Mouse (Mus musculus) cerebellum, adult 11-12 months (tissue): ENCODE measurements around the gene Gdpd4.

ENCODE experiments used
- DNase-seq: peaks from one replicate; pipeline ENCODE4 v3.0.0; 2022

Gene Gdpd4

DNA sequence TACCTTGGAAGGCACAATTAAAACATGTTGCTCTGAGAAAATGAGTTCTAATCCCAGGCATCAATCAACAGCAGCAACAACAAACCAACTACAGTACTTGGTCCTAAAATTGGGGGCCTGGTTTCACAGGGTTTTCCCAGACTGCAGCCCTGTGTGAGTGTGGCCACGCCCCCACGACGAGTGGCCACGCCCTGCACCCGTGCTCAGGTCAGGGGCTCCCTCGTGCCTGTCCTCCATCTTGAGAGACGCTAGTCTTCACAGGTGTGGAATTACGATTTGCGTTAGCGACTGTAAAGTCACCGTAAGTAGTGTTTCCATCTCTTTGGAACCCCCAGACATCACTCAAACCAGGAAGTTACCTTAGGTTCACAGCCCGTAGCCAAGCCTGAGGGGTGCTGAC lies at the start of gene Gdpd4:
TSS of gene Gdpd4 (plus strand) at position 214 of the 400 bp plus-strand sequence.
- no peak for DNase-seq

DNA sequence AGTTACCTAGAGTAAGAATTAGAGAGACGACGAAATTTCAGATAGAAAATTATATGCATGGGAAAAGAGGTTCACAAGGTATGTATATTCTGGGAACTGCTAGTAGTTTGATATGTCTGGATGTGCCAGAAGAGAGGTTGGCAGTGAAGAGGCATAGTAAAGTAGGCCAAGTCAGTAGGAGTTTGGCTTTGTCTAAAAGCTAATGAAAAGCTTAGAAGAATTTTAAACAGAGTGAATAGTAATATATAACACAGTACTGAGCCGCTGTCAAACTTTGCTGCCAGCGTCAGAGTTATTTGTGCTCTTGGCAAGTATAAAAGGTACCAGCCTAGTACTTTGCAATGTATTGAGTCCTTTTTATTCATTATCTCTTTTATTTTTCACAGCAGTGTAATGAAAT lies 47.4 kb upstream of the Gdpd4 start:
- no peak for DNase-seq

DNA sequence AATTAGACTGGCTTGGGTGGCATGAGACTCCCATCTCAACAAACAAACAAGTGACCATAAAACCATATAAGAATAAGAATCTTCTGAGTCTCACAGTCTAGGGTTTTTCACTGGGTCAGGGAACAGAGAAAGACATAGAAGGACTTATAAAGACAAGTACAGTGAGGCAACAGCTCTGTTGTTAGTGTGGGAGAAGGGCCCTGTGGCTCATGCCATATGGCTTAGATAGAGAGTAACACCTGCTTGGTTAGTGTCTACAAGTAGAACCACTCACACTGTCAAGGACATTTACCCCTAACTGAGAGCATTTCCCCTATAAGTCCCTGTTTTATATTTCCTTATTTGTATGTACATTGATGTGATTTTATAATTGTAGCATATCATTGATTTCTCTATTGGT lies 46.4 kb upstream of the Gdpd4 start:
- peak; percentile 58 for DNase-seq

DNA sequence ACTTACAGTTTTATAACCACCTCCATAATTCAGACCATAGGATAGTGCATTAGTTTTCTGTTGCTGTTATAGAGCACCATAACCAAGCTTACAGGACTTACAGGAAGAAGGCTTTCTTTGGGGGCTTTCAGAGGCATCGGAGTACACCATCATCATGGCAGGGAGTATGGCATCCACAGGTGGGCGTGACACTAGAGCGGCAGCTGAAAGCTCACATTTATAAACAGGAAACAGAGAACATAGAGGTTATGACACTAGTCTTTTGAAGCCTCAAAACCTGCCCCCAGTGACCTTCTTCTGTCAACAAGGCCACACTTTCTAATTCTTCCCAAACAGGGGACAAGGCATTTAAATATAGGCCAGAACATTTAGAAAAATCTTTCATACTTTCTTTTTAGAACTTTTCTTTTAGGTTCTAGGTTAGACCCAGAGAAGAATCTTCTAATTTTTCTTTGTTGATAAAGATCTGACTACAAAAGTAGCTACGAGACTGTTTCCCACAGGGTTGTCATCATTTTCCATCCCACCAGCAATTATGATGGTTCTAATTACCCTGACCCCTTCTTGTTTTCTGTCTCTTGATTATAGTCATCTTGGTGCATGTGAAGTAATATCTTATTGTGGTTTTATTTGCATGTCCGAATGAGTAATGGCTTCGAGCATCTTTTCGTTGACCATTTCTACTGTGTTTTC lies 41.8 kb upstream of the Gdpd4 start:
- no peak for DNase-seq

DNA sequence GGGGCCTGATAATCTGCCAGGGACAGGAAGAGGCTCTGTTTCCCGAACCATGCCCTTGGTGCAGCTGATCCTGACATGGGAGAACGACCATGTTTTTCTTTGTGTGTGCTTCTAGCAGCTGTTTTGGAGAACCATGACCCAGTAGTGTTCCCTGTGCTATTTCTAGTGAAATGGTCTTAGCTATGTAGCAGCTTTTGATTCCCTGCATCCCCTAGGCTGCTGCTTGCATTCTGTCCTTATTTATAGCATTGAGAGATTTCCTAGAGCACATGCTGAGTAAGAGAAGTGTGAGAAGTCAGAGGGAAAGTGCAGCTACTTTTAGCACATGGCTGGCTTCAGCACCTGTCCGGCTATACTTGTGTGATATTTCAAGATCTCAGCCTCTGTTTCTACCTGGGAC lies 8.1 kb upstream of the Gdpd4 start:
- no peak for DNase-seq

- peak; percentile 27 for DNase-seq
These were observed 4.8 kb upstream of the Gdpd4 start for GRCm38 (mm10) chr7:97914833-97915516.

GRCm38 (mm10) chr7:97925819-97926218 lies 6.1 kb downstream of the Gdpd4 start:
- DNase-seq, result no peak

DNA sequence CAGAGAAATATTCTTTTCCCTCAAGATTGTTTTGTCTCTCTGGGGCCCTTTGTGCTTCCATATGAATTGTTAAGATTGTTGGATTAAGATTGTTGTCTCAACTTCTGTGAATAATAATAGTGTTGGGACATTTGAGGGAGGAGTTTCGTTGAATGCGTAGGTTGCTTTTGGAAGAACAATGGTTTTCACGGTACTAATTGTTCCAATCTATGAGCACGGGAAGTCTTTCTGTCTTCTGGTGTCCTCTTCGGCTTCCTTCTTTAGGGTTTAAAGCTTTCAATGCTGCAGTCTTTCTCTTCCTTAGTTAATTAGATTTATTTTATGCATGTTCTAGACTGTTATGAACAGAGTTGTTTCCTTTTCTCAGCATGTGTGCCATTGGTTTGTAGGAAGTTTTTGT lies 7.2 kb downstream of the Gdpd4 start:
- no peak for DNase-seq

DNA sequence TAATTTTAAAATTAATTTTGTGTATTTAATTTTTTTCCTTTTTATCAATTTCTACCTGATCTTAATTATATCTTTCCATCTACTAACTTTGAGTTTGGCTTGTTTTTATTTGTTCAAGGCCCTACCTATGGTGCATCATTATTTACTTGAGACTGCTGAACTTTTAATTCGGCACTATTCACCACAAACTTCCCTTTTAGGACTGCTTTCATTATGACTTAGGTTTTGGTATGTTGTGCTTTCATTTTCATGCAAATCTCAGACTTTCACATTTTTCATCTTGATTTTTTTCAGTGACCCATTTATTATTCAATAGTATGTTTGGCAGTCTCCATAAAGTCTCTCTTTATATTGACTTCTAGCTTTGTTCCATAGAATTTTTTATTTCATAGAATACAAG lies 24.7 kb downstream of the Gdpd4 start:
- no peak for DNase-seq

DNA sequence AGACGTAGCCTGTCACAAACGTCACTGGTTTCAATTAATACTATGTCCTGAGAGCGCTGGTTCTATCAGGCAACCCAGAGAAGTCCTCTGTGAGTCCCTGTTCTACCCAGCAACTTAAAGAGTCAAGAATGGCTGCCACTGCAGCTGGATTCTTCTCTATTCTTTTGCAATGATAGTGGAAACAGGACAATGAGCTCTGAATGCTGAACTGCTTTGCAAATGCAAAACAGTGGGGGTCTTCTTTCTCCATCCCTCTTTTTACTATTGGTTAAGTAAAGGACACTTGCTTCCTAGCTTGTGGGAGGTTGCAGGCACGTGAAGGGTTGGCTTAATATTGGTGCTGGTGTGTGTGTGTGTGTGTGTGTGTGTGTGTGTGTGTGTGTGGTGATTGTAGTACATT lies 52.7 kb downstream of the Gdpd4 start:
- DNase-seq, result no peak

DNA sequence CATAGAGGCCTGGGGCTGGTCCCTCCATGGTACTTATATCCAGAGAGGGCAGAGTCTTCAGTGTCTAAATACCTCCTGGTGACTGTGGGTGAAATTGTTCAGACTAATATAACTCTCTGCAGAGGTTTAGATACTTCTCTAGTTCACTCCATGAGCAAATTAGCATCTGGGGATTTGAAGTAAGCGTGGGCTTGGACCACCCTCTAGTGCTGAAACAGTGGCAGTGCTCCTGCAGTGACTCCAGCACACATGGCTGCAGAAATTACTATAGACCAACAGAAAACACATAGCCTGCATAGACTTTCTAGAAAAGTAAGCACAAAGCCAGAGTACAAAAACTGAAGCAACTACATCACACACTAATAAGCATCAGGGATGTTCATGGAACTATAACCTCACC lies 57.7 kb downstream of the Gdpd4 start:
- DNase-seq, result peak; percentile 9

- DNase-seq, result no peak
These were observed 64.5 kb downstream of the Gdpd4 start for GRCm38 (mm10) chr7:97984108-97984834.

GRCm38 (mm10) chr7:98002617-98003016 lies 82.9 kb downstream of the Gdpd4 start:
- DNase-seq, result no peak

- DNase-seq, result no peak
These were observed 128.5 kb downstream of the Gdpd4 start for GRCm38 (mm10) chr7:98048101-98048824.

- no peak for DNase-seq
These were observed 132.2 kb downstream of the Gdpd4 start for GRCm38 (mm10) chr7:98051980-98052379.

DNA sequence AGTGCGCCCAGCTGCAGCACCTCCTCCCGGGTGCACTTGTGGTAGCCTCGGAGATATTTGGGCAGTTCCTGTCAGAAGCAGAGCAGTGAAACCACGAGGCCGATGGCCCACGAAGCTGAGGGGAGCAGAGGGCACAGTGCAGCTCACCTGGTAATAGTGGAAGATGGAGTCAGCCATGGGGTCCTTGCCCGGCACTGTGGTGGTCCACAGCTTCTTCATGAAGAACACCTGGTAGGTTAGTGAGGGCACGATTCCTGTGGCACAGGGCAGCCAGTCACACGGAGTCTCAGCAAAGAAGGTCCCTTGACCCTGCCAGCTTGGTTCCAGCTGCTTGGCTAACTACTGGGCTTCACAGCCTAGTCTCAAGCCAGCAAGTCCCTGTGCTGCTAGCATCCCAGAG lies 134.7 kb downstream of the Gdpd4 start:
- DNase-seq, result no peak

GRCm38 (mm10) chr7:98054942-98055341 lies 135.2 kb downstream of the Gdpd4 start:
- no peak for DNase-seq

GRCm38 (mm10) chr7:98066229-98066628 lies 146.5 kb downstream of the Gdpd4 start:
- no peak for DNase-seq

DNA sequence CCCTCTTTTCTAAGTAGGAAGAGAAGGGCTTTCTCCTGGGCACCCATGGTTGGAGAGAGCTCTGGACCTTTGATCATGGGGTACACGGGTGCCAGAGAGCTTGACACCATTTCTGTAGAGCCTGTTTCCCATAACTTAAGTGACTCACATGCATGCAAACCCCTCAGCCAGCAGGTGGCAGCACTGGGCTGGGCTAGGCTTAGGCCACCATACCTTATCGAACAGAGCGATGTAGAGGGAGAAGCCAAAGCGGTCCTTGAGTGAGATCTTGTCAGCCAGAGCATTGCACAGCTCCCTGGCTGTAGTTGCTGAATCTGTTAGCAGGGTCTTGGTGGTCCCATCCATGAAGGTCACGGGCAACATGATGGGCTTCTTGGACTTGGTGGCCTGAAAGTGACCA lies 151.9 kb downstream of the Gdpd4 start:
- DNase-seq, result peak; percentile 66

GRCm38 (mm10) chr7:98077453-98077852 lies 157.7 kb downstream of the Gdpd4 start:
- DNase-seq, result no peak

- DNase-seq, result no peak
These were observed 162.6 kb downstream of the Gdpd4 start for GRCm38 (mm10) chr7:98082376-98082775.

DNA sequence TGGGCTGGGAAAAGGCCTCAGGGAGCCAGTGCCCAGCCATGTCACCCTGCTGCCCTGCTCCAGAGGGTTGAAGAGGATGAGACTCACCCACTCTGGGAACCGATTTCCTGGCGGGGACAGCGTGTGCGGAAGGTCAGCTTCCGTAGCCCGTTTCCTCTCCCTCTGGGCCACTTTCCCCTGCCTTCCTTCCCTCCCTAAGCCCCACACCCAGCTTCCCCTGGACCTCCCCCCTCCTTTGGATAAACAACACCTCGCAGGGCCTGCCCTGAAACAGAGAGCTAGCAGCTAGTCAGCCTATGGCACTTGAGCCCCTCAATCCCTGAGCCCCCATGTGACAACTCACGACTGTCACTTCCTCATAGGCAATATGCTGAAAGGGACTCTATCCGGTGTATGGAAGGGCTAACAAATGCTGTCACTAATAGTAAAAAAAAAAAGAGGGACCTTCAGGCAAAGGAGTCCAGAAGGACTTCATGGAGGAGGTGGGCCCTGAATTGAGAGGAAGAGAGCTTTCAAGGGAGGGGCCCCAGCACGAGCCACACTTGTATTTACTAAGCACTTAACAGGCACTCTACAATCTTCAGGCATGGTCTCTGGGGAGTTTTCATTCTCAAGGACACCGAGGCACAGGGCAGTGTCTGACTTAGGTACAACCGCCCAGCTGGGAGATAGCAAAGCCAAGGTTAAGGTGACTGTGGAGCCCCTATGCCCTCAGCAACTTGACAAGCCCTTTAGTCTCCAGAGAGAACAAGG lies 165.0 kb downstream of the Gdpd4 start:
- no peak for DNase-seq

DNA sequence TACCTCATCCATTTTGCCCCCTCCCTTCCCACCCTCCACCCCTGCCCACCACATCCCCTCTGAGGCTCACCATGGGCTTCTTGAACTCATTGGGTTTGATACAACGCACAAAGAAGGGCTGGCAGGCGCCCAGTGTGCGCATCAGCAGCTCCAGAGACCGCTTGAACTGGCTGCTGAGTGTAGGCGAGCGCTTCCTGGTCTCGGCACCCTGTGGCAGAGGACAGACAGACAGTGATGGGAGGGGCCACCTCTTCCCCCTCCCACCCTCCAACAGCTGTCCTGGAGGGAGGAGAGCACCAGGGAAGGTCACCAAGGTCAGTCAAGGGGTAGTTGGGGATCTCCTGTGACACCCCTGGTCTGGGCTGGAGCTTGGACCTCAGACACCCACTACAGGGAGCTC lies 165.6 kb downstream of the Gdpd4 start:
- no peak for DNase-seq
